31 mouse cellular contexts compared by ENCODE assay signal in genomic region chr5:120471538-120471937, GRCm38 (mm10). TPM values are rescaled to one million over a fixed set of nuclear protein-coding genes. Genes with fewer than 3 reads are reported as not detected.
A peak's percentile ranks its signal among the peaks of the same experiment; 100 is the strongest.
DNase-seq lines count a peak whose midpoint lies in the region; ATAC-seq and TF ChIP-seq lines count a peak whose summit lies in the region.
"Had no signal": no experiment of that assay in that cellular context is flagged by ENCODE, and none has a peak within 500 bp of the region (broad histone marks: within the 10 kb centered on the region; RNA-seq: fewer than 3 reads in every experiment).

No protein-coding gene starts in this region.

- H3K36me3 ChIP-seq in kidney, adult 2 months (ENCODE audit: control insufficient read depth, insufficient read depth, low read length), result no peaks in the 10 kb centered on the region
- H3K36me3 ChIP-seq in liver, postnatal 0 days (replicated peaks; ENCODE audit: insufficient read depth, low read length), result no peaks in the 10 kb centered on the region
- H3K36me3 ChIP-seq: embryonic facial prominence, embryonic 10.5 days; heart, embryonic 13.5 days; limb, embryonic 15.5 days; lung, embryonic 15.5 days had no signal

- H3K4me2 ChIP-seq in liver, postnatal 0 days (ENCODE audit: low read depth, low read length), result no peak overlapping the region
- H3K4me2 ChIP-seq: heart, embryonic 13.5 days; limb, embryonic 15.5 days; lung, embryonic 15.5 days had no signal

- DNase-seq in kidney, adult 2 months, result peak; percentile 75
- DNase-seq in kidney, postnatal 10 days, result no peak
- peak; percentile 4 for DNase-seq in testis, postnatal 14 days (ENCODE audit: low spot score)
- no peak for DNase-seq in testis, postnatal 10 days (ENCODE audit: low spot score)
- DNase-seq in liver, postnatal 0 days, result peak; percentile 74
- no peak for DNase-seq in cerebellum, adult 9-10 months
- no peak for DNase-seq in frontal cortex, postnatal 10 days (ENCODE audit: low spot score in 2 of 2)
- DNase-seq: adrenal gland, postnatal 25 days; cerebellum, adult 9-11 months; gastrocnemius, postnatal 25 days; heart, adult 18-20 months; heart, postnatal 14 days; layer of hippocampus, adult 9-11 months; lung, postnatal 36 days; midbrain, embryonic 14.5 days; right cerebral cortex, postnatal 14 days had no signal

- H3K4me3 ChIP-seq in kidney, adult 2 months (ENCODE audit: insufficient read depth, low read depth, low read length), result no peak overlapping the region
- no peak overlapping the region for H3K4me3 ChIP-seq in liver, postnatal 0 days (ENCODE audit: low read depth, low read length)
- H3K4me3 ChIP-seq: embryonic facial prominence, embryonic 10.5 days; heart, embryonic 13.5 days; limb, embryonic 15.5 days; lung, embryonic 15.5 days; megakaryocyte, embryonic 14.5 days had no signal

- peak; percentile 72 for ATAC-seq in liver, postnatal 0 days
- ATAC-seq: CD4-positive, CD25-positive, alpha-beta regulatory T cell, adult 4 months; forebrain, embryonic 16.5 days; hindbrain, postnatal 0 days had no signal

- H3K27me3 ChIP-seq in kidney, adult 2 months (replicated peaks; ENCODE audit: control insufficient read depth, insufficient read depth, low read length), result no peaks in the 10 kb centered on the region
- H3K27me3 ChIP-seq in liver, postnatal 0 days (ENCODE audit: insufficient read depth, low read length), result 0 out of 2 replicates have a peak, but pooled peaks cover 4% of the 10 kb centered on the region
- H3K27me3 ChIP-seq: limb, embryonic 15.5 days; lung, embryonic 15.5 days had no signal

- no peak overlapping the region for H3K27ac ChIP-seq in kidney, adult 2 months (ENCODE audit: insufficient read depth, low read depth, low read length)
- H3K27ac ChIP-seq in liver, postnatal 0 days (ENCODE audit: low read depth), result peak overlapping the region; percentile 72
- H3K27ac ChIP-seq: embryonic facial prominence, embryonic 10.5 days; heart, embryonic 13.5 days; hindbrain, postnatal 0 days; limb, embryonic 15.5 days; lung, embryonic 15.5 days had no signal

- no peaks in the 10 kb centered on the region for H3K9me3 ChIP-seq in liver, postnatal 0 days (ENCODE audit: low read length)
- H3K9me3 ChIP-seq: embryonic facial prominence, embryonic 10.5 days; heart, embryonic 13.5 days; limb, embryonic 15.5 days; lung, embryonic 15.5 days had no signal

- 19% methylated on average over 4 of the region's 4 CpGs for WGBS in kidney, adult 2 months
- WGBS in liver, postnatal 0 days (ENCODE audit: insufficient replicate concordance), result 46% methylated on average over 4 of the region's 4 CpGs

- H3K4me1 ChIP-seq in kidney, adult 2 months (ENCODE audit: control insufficient read depth, insufficient read depth, low read length), result peaks cover 4% of the 10 kb centered on the region; the same call in 1 of the 2 replicates
- H3K4me1 ChIP-seq in liver, postnatal 0 days (ENCODE audit: insufficient read depth), result peaks cover 19% of the 10 kb centered on the region
- H3K4me1 ChIP-seq: limb, embryonic 15.5 days; lung, embryonic 15.5 days had no signal

- no peak for TF ChIP-seq POLR2A in kidney, adult 2 months (IDR thresholded peaks at IDR 0.05; ENCODE audit: low read depth, low read length)

- H3K9ac ChIP-seq in liver, postnatal 0 days (replicated peaks), result no peak overlapping the region
- H3K9ac ChIP-seq: heart, embryonic 13.5 days; limb, embryonic 15.5 days; lung, embryonic 15.5 days had no signal

- TF ChIP-seq CTCF in kidney, adult 2 months (conservative IDR thresholded peaks at IDR 0.05; ENCODE audit: insufficient read depth, insufficient read length, low read depth, low read length), result no peak
- no peak for TF ChIP-seq CTCF in liver, postnatal 0 days (IDR thresholded peaks at IDR 0.05; ENCODE audit: low read depth)

- TF ChIP-seq EP300 in liver, postnatal 0 days (IDR thresholded peaks at IDR 0.05; ENCODE audit: low read depth), result peak; percentile 76; the same call in 1 of the 2 replicates

RNA-seq across cellular contexts. Expression of gene Sdsl, which starts 1.1 kb away (rescaled TPM):
- 9.9 and 10.0 TPM in 2 replicates for polyA plus RNA-seq in kidney, adult 2 months (2012; rRNA removed)
- 21.0 and 24.5 TPM in 2 replicates for polyA plus RNA-seq in liver, postnatal 0 days (2015; fragmentation: Nextera tagmentation; extraction: Ambion mirVana)
- polyA plus RNA-seq: CD4-positive, CD25-positive, alpha-beta regulatory T cell, adult 4 months had no signal

RNA-seq across cellular contexts. Expression of gene Sds, which starts 4.8 kb away (rescaled TPM):
- not detected in 2 replicates for polyA plus RNA-seq in kidney, adult 2 months (2012; rRNA removed)
- polyA plus RNA-seq in liver, postnatal 0 days (2015; fragmentation: Nextera tagmentation; extraction: Ambion mirVana), result 32.4 and 32.5 TPM in 2 replicates
- polyA plus RNA-seq: brain, embryonic 14.5 days; CD4-positive, CD25-positive, alpha-beta regulatory T cell, adult 4 months; embryonic facial prominence, embryonic 10.5 days; forebrain, embryonic 16.5 days; heart, embryonic 13.5 days; hindbrain, embryonic 11.5 days; large intestine, adult 2 months; lung, embryonic 15.5 days; neural tube, embryonic 11.5 days; stomach, embryonic 14.5 days; urinary bladder, adult 2 months had no signal

RNA-seq across cellular contexts. Expression of gene Plbd2, which starts 31.9 kb away (rescaled TPM):
- polyA plus RNA-seq in kidney, adult 2 months (2012; rRNA removed), result 48.1 and 49.3 TPM in 2 replicates
- 53.6 and 54.1 TPM in 2 replicates for polyA plus RNA-seq in liver, postnatal 0 days (2015; fragmentation: Nextera tagmentation; extraction: Ambion mirVana)

RNA-seq across cellular contexts. Expression of gene Slc8b1, which starts 39.4 kb away (rescaled TPM):
- polyA plus RNA-seq in kidney, adult 2 months (2012; rRNA removed), result 23.0 and 25.8 TPM in 2 replicates
- 15.3 and 17.1 TPM in 2 replicates for polyA plus RNA-seq in liver, postnatal 0 days (2015; fragmentation: Nextera tagmentation; extraction: Ambion mirVana)

RNA-seq across cellular contexts. Expression of gene Lhx5, which starts 40.0 kb away (rescaled TPM):
- polyA plus RNA-seq in kidney, adult 2 months (2012; rRNA removed), result not detected in 2 replicates
- polyA plus RNA-seq in liver, postnatal 0 days (2015; fragmentation: Nextera tagmentation; extraction: Ambion mirVana), result not detected in 2 replicates
- polyA plus RNA-seq: CD4-positive, CD25-positive, alpha-beta regulatory T cell, adult 4 months; cortical plate, adult 2 months; heart, embryonic 13.5 days; limb, embryonic 15.5 days; urinary bladder, adult 2 months had no signal

Comparison
In these comparisons a context has a peak if more than half of its experiments do, and no peak if none do; other contexts are left out.
1. DNase-seq: peak in kidney, adult 2 months (single experiment), testis, postnatal 14 days (single experiment) and liver, postnatal 0 days (single experiment); none in kidney, postnatal 10 days (single experiment), testis, postnatal 10 days (single experiment), cerebellum, adult 9-10 months (single experiment) and frontal cortex, postnatal 10 days (0 of 2).
2. RNA of gene Sds, which starts 4.8 kb away (polyA plus RNA-seq): 32.4 to 32.5 TPM in liver, postnatal 0 days; not detected in kidney, adult 2 months; every median in the first group is over 10 times any median in the second.